Mouse (Mus musculus): ENCODE measurements around the gene Kcnmb1. TPM values are rescaled to one million over a fixed set of nuclear protein-coding genes. Genes with fewer than 3 reads are reported as not detected.

The Kcnmb1 gene
- 2.0 TPM for polyA plus RNA-seq (2014; fragmentation: Illumina TruSeq; extraction: RNeasy Lipid Tissue Mini Kit (QIAGEN cat#74804); ENCODE audit: low read depth, low replicate concordance)

DNA sequence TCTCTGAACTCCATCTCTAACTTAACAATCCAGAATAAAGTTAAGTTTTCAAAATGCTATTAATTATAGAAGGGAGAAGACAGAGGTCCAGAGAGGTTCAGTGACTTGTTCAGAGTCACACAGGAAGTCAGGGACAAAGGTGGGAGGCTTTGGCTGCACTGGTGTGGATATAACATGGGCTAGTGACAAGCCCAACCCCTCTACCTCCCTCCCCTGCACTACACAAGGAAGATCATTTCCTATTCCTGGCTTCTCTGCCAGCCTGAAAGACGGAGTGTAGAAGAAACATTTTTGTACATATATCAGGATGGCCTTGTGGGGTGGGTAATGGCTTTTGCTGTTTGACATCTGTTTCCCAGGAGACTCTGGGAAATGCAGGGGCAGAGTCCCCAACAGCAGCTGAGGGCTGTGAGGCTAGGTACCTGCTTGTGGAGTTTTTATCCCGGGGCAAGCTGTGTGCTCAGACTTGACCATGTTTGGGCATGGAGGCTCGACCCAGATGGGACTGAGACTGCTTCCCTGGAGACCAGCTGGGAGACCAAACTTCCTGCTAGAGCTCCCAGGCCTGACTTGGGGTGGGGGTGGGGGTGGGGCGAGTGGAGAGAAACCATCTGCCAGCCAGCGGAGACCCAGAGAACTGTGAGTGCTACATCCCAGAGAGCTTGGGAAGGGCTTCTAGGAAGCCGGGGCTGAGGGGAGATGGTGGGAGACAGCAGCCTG, at the start of gene Kcnmb1:
Kcnmb1 (plus strand) TSS at position 326 of the 720 bp plus-strand sequence.

DNA sequence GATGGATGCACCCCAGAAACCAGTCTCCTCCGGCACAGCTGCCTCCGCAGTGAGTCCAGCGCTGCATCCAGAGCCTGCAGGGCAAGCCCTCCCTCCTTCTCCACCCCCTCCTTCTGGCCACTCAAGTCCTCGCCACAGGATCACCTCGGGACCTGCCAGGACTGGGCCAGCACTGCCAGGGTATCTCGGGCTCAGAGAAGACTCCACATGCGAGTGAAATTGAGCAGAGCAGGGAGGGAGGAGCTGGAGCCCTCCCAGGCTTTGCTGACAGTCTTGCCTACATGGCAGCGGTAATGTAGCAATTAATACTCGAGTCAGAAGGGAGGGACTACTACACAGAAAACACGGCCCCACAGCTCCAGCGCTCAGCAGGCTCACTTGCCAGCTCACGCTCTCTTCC, 30.1 kb downstream of the Kcnmb1 start, which contains the start of gene Kcnip1:
Kcnip1 (minus strand) TSS at position 215 of the 400 bp plus-strand sequence.

Other genes with a start within 250 kb of the Kcnmb1 start
- gene Kcnip1, start 30.1 kb downstream of the Kcnmb1 start, polyA plus RNA-seq (2014; fragmentation: Illumina TruSeq; extraction: RNeasy Lipid Tissue Mini Kit (QIAGEN cat#74804); ENCODE audit: low read depth, low replicate concordance): 0.52 TPM
- gene Lcp2, start 83.9 kb downstream of the Kcnmb1 start, polyA plus RNA-seq (2014; fragmentation: Illumina TruSeq; extraction: RNeasy Lipid Tissue Mini Kit (QIAGEN cat#74804); ENCODE audit: low read depth, low replicate concordance): 1.0 TPM
- not detected for gene 4930469K13Rik, start 135.5 kb downstream of the Kcnmb1 start, polyA plus RNA-seq (2014; fragmentation: Illumina TruSeq; extraction: RNeasy Lipid Tissue Mini Kit (QIAGEN cat#74804); ENCODE audit: low read depth, low replicate concordance)
- gene Foxi1, start 245.1 kb downstream of the Kcnmb1 start, polyA plus RNA-seq (2014; fragmentation: Illumina TruSeq; extraction: RNeasy Lipid Tissue Mini Kit (QIAGEN cat#74804); ENCODE audit: low read depth, low replicate concordance): not detected